Mouse (Mus musculus): Measurements from ENCODE around the gene Atxn7. TPM values are rescaled to one million over a fixed set of nuclear protein-coding genes. Genes with fewer than 3 reads are reported as not detected.
"Not testable (repeated sequence)": the region's sequence is repeated elsewhere in the genome, so short reads cannot be mapped to it uniquely, and the experiment has no call there.

The Atxn7 gene
- polyA plus RNA-seq (2015; fragmentation: Nextera tagmentation; extraction: Ambion mirVana): 4.2 and 4.9 TPM in 2 replicates

- H3K9ac ChIP-seq: peak within 1 kb of the TSS; percentile 96
- peak within 1 kb of the TSS; percentile 87 for H3K4me3 ChIP-seq
- WGBS: 3% methylated on average over 45 of the region's 56 CpGs
- H3K27ac ChIP-seq: peak within 1 kb of the TSS; percentile 88
- peaks cover 11% of the 10 kb centered on the region; the same call in 1 of the 2 replicates for H3K4me1 ChIP-seq
- no peaks in the 10 kb centered on the region for H3K27me3 ChIP-seq
- H3K4me2 ChIP-seq: peak within 1 kb of the TSS; percentile 61
- no peaks in the 10 kb centered on the region for H3K9me3 ChIP-seq
- peak; percentile 40; the same call in 1 of the 2 replicates for ATAC-seq (ENCODE audit: insufficient number of reproducible peaks, low FRiP score, low TSS enrichment, low read depth)
- H3K36me3 ChIP-seq: no peaks in the 10 kb centered on the region
Measured at GRCm38 (mm10) chr14:13961401-13962112, at the start of gene Atxn7, which contains the start of gene Thoc7. Gene Atxn7, plus strand, starts transcription at chr14:13961440. Gene Thoc7, minus strand, starts transcription at chr14:13961852.

GRCm38 (mm10) chr14:13914387-13915082 lies 46.7 kb upstream of the Atxn7 start, which contains the start of gene Gm281:
Gene Gm281, minus strand, starts transcription at chr14:13914478.
- no peak within 1 kb of the TSS for H3K27ac ChIP-seq
- whole genome bisulfite sequencing: 41% methylated on average over 1 of the region's 1 CpGs
- no peak within 1 kb of the TSS for H3K4me2 ChIP-seq
- no peaks in the 10 kb centered on the region for H3K36me3 ChIP-seq
- H3K4me3 ChIP-seq: no peak within 1 kb of the TSS
- H3K9ac ChIP-seq: no peak within 1 kb of the TSS
- no peaks in the 10 kb centered on the region for H3K27me3 ChIP-seq
- no peak for ATAC-seq (ENCODE audit: insufficient number of reproducible peaks, low FRiP score, low TSS enrichment, low read depth)
- H3K9me3 ChIP-seq: no peaks in the 10 kb centered on the region
- H3K4me1 ChIP-seq: no peaks in the 10 kb centered on the region

DNA sequence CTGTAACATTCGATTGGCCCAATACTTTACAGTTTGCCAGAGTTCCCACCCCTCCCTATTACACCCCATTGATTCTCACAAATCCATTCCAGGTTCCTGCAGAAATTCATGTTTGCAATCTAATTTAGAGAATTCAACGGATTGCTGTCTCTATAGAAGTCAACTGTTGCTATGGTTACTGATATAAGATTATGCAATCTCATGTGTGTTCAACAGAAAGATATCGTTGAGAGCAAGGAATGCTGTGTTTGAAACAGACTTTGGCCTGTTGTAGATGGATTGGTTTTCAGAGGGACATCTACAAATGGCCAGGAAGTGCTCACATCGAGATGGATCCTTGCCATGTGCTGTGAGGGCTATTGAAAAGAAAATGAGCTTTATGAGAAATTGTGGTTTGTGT lies 46.0 kb upstream of the Atxn7 start:
- ATAC-seq (ENCODE audit: insufficient number of reproducible peaks, low FRiP score, low TSS enrichment, low read depth): no peak
- no peaks in the 10 kb centered on the region for H3K36me3 ChIP-seq
- no peaks in the 10 kb centered on the region for H3K27me3 ChIP-seq
- H3K9ac ChIP-seq: no peak overlapping the region
- no peaks in the 10 kb centered on the region for H3K9me3 ChIP-seq
- 62% methylated on average over 4 of the region's 4 CpGs for WGBS
- H3K4me3 ChIP-seq: no peak overlapping the region
- H3K27ac ChIP-seq: no peak overlapping the region
- H3K4me1 ChIP-seq: no peaks in the 10 kb centered on the region
- H3K4me2 ChIP-seq: no peak overlapping the region

GRCm38 (mm10) chr14:13917208-13917607 lies 44.0 kb upstream of the Atxn7 start:
- WGBS: 85% methylated on average over 10 of the region's 10 CpGs
- no peak overlapping the region for H3K4me2 ChIP-seq
- ATAC-seq (ENCODE audit: insufficient number of reproducible peaks, low FRiP score, low TSS enrichment, low read depth): no peak
- H3K27ac ChIP-seq: no peak overlapping the region
- H3K36me3 ChIP-seq: no peaks in the 10 kb centered on the region
- no peaks in the 10 kb centered on the region for H3K9me3 ChIP-seq
- no peaks in the 10 kb centered on the region for H3K4me1 ChIP-seq
- no peaks in the 10 kb centered on the region for H3K27me3 ChIP-seq
- no peak overlapping the region for H3K9ac ChIP-seq
- H3K4me3 ChIP-seq: no peak overlapping the region

DNA sequence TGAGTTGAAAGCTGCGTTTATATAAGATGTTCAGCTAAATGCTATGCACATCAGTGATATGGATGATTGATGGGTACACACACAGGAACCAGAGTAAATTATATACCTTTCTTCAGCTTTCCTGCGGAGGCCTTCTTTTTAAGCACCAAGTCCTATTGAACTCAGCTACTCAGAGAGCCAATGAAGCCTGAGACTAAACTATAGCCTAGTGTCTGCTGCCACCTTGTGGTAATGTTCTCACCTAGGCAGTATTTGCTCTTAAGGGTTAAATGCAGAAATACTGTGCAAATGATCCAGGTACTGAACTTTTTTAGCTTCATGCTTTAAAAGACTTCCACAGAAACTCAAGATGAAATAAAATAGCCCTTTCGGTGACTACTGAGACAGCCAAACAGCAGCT lies 43.6 kb upstream of the Atxn7 start:
- Histone ChIP-seq H3K9ac (no peak overlapping the region), H3K4me1 (no peaks in the 10 kb centered on the region), H3K27me3 (no peaks in the 10 kb centered on the region), H3K27ac (no peak overlapping the region), H3K9me3 (no peaks in the 10 kb centered on the region), H3K4me2 (no peak overlapping the region), H3K36me3 (no peaks in the 10 kb centered on the region), H3K4me3 (no peak overlapping the region)
- WGBS: 40% methylated on average over 3 of the region's 3 CpGs
- ATAC-seq (ENCODE audit: insufficient number of reproducible peaks, low FRiP score, low TSS enrichment, low read depth): no peak

- no peaks in the 10 kb centered on the region for H3K27me3 ChIP-seq
- peak overlapping the region; percentile 37 for H3K4me3 ChIP-seq
- peak overlapping the region; percentile 72 for H3K4me2 ChIP-seq
- ATAC-seq (ENCODE audit: insufficient number of reproducible peaks, low FRiP score, low TSS enrichment, low read depth): no peak
- H3K9me3 ChIP-seq: no peaks in the 10 kb centered on the region
- 30% methylated on average over 27 of the region's 31 CpGs for WGBS
- peak overlapping the region; percentile 14; the same call in 1 of the 2 replicates for H3K9ac ChIP-seq
- H3K27ac ChIP-seq: no peak overlapping the region
- no peaks in the 10 kb centered on the region for H3K36me3 ChIP-seq
- peaks cover 7% of the 10 kb centered on the region; the same call in 1 of the 2 replicates for H3K4me1 ChIP-seq
Measured at GRCm38 (mm10) chr14:13933290-13934051, 27.8 kb upstream of the Atxn7 start.

GRCm38 (mm10) chr14:13934052-13934371 lies 27.2 kb upstream of the Atxn7 start:
- Histone ChIP-seq H3K27me3 (no peaks in the 10 kb centered on the region), H3K9me3 (no peaks in the 10 kb centered on the region), H3K9ac (no peak overlapping the region), H3K4me3 (peak overlapping the region; percentile 37), H3K36me3 (no peaks in the 10 kb centered on the region), H3K27ac (no peak overlapping the region), H3K4me2 (peak overlapping the region; percentile 72), H3K4me1 (peaks cover 7% of the 10 kb centered on the region; the same call in 1 of the 2 replicates)
- 39% methylated on average over 5 of the region's 5 CpGs for WGBS
- no peak for ATAC-seq (ENCODE audit: insufficient number of reproducible peaks, low FRiP score, low TSS enrichment, low read depth)

DNA sequence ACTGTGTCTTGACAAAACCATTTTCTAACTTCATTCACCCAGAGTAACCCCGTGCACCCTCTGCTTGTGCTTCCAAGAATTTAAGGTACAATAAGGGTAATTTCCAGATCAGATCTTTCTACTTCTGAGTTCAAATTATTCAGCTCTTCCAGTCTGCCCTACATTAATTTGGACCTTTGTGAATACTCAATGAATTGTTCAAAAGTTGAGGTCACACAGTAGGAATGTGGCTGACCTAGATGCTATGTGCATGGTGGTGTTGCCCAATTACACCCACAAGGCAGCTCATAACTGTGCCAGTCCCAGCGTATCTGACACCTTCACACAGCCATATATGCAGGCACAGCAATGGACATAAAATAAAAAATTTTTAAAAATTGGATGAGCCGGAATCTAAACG lies 16.6 kb upstream of the Atxn7 start:
- Histone ChIP-seq H3K4me2 (no peak overlapping the region), H3K27me3 (no peaks in the 10 kb centered on the region), H3K36me3 (peaks cover 26% of the 10 kb centered on the region), H3K9me3 (no peaks in the 10 kb centered on the region), H3K9ac (no peak overlapping the region), H3K4me3 (no peak overlapping the region), H3K27ac (no peak overlapping the region), H3K4me1 (no peaks in the 10 kb centered on the region)
- whole genome bisulfite sequencing: 93% methylated on average over 4 of the region's 4 CpGs
- no peak for ATAC-seq (ENCODE audit: insufficient number of reproducible peaks, low FRiP score, low TSS enrichment, low read depth)

DNA sequence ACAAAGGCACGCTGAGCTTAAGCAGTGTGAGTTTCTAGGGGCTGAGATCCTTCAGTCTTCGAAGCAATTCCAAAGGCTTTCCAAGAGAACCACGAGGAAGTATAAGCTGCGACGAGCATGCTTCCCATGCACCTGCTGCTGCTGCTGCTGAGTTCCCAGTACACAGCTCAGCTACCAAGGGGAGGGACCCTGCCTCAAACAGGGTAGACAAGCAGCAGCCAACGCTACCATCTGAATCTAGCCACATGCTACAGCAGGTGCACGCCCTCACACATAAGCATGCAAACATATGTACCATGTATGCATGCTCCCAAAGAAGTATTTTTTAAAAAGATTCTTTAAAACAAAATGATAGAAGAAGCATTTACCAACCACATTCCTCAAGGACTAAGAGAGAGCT lies 12.9 kb upstream of the Atxn7 start:
- no peak for ATAC-seq (ENCODE audit: insufficient number of reproducible peaks, low FRiP score, low TSS enrichment, low read depth)
- Histone ChIP-seq H3K27me3 (no peaks in the 10 kb centered on the region), H3K9ac (no peak overlapping the region), H3K4me2 (no peak overlapping the region), H3K27ac (no peak overlapping the region), H3K36me3 (peaks cover 45% of the 10 kb centered on the region), H3K4me1 (no peaks in the 10 kb centered on the region), H3K4me3 (no peak overlapping the region), H3K9me3 (no peaks in the 10 kb centered on the region)
- 93% methylated on average over 7 of the region's 7 CpGs for WGBS

DNA sequence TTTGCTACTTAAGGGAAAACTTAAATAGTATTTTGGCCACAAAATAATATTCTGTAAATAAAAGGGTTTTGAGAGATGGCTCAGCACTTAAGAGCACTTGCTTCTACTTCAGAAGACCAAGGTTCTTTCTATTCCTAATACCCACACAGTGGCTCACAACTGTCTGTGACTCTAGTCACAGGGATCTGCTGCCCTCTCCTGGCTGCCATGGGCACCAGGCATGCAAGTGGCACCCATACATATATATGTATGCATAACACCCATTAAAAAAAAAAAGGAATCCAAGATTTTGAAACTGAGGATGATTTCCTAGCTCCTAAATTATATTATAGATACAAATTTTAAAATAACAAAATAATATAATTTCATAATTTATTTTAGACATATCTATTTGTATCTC lies 10.8 kb upstream of the Atxn7 start:
- H3K9me3 ChIP-seq: no peaks in the 10 kb centered on the region
- H3K9ac ChIP-seq: no peak overlapping the region
- H3K4me3 ChIP-seq: no peak overlapping the region
- no peak overlapping the region for H3K27ac ChIP-seq
- H3K36me3 ChIP-seq: peaks cover 45% of the 10 kb centered on the region
- no peak overlapping the region for H3K4me2 ChIP-seq
- H3K4me1 ChIP-seq: no peaks in the 10 kb centered on the region
- ATAC-seq (ENCODE audit: insufficient number of reproducible peaks, low FRiP score, low TSS enrichment, low read depth): no peak
- H3K27me3 ChIP-seq: no peaks in the 10 kb centered on the region

DNA sequence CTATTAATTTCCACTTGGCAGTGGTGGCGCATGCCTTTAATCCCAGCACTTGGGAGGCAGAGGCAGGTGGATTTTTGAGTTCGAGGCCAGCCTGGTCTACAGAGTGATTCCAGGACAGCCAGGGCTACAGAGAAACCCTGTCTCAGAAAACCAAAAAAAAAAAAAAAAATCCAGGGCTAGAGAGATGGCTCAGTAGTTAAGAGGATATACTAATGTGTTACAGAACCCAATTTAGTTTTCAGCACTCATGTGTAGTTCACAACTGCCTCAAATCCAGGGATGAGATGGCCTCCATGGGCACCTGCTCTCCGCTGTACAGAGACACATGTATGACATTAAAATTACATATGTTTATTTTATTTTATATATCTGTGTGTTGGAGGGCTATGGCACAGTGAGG lies 9.1 kb upstream of the Atxn7 start:
- H3K9ac ChIP-seq; H3K9me3 ChIP-seq; H3K4me1 ChIP-seq; H3K27me3 ChIP-seq; H3K4me3 ChIP-seq; ATAC-seq (ENCODE audit: insufficient number of reproducible peaks, low FRiP score, low TSS enrichment, low read depth); H3K27ac ChIP-seq; H3K4me2 ChIP-seq: not testable (repeated sequence)
- peaks cover 47% of the 10 kb centered on the region for H3K36me3 ChIP-seq
- 94% methylated on average over 3 of the region's 3 CpGs for WGBS

DNA sequence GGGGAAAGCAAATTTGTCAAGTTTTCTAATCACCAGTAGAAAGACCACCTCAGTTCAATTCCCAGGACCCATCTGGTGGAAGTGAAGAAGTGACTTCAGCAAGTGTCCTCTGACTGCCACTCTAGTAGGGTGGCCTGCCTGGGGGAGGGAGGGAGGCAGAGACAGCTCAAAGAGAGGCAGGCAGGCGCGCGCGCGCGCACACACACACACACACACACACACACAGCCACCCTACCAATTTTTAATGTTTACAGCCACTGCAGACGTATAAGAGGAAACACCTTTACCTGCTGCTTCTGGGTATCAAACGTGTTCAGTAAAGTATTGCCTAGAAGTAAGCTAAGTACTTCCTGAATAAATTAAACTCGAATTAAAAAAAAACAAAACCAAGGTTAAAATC lies 1.2 kb upstream of the Atxn7 start:
- no peak for ATAC-seq (ENCODE audit: insufficient number of reproducible peaks, low FRiP score, low TSS enrichment, low read depth)
- H3K4me2 ChIP-seq: peak overlapping the region; percentile 58
- H3K27ac ChIP-seq: peak overlapping the region; percentile 88; the same call in 1 of the 2 replicates
- peak overlapping the region; percentile 87 for H3K4me3 ChIP-seq
- H3K36me3 ChIP-seq: peaks cover 9% of the 10 kb centered on the region; the same call in 1 of the 2 replicates
- 2% methylated on average over 9 of the region's 9 CpGs for WGBS
- no peaks in the 10 kb centered on the region for H3K27me3 ChIP-seq
- H3K4me1 ChIP-seq: peaks cover 11% of the 10 kb centered on the region; the same call in 1 of the 2 replicates
- H3K9me3 ChIP-seq: no peaks in the 10 kb centered on the region
- H3K9ac ChIP-seq: peak overlapping the region; percentile 96; the same call in 1 of the 2 replicates
